Mouse (Mus musculus): ENCODE measurements around the gene Evc.

DNA sequence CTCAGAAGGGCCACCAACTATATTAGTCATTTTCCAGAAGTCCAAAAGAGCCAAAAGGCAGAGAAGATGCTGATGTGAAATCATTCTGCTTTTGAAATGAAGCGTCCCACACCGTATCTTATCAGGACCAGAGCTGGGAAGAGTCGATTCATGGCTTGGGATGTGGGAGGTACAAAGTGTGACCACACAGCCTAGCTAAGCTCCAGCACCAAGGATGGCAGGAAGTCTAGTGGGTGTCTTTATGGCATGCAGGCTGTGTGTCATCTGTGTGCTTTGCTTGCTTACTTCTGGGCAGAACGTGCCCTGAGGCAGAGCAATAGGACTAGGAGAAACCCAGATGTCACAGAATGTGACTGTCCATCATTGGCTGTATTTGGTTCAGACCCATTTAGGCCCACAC is 15.9 kb downstream of the Evc start:
- TF ChIP-seq CTCF (IDR thresholded peaks at IDR 0.05) (no peak), EP300 (IDR thresholded peaks at IDR 0.05) (no peak)
